Mouse (Mus musculus): ENCODE data around the gene D17H6S53E.

Gene D17H6S53E

DNA sequence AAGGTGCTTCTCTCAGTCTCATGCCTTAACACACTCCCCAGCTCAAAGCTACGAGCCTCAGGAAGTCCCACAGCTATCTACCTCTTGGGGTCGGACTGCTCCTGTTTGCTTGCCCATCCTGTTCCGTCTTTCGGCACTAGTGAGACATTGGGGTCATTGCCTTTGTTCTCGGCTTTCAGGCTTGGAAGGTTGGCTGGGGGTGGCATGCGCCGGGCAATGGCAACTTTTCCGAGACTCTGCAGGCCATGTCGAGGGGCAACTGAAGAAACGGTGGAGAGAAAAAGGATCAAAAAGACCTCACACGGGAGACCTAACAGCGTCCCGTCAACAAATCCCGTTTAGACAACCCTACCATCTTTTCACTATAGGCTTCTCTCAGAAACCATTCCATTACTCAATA, 35.9 kb downstream of the D17H6S53E start:
- DNase-seq (ENCODE audit: low spot score) = no peak

DNA sequence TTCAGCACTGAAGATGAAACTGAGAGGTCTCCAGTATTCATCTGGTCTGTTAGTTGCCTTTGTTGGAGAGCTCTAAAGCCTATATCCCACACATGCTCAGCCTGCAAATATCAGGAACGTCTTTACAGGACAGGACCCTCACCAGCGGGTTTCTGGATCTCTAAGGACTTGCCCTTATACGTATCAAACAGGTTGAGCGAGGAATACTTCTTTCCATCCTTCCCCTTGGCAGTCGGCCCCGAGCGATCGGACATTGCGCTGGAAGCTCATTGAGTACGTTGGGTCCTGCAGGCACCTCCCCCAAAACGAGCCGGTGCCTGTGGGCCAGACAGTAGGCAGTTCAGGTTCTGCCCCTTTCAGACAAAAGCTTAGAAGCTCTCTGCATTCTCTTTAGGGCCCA, 36.6 kb downstream of the D17H6S53E start:
- DNase-seq (ENCODE audit: low spot score) = no peak

- DNase-seq (ENCODE audit: low spot score) = no peak
Observed at GRCm38 (mm10) chr17:35163326-35164081, 37.3 kb downstream of the D17H6S53E start.

GRCm38 (mm10) chr17:35164218-35164567, 38.0 kb downstream of the D17H6S53E start:
- peak; percentile 32 for DNase-seq (ENCODE audit: low spot score)

DNA sequence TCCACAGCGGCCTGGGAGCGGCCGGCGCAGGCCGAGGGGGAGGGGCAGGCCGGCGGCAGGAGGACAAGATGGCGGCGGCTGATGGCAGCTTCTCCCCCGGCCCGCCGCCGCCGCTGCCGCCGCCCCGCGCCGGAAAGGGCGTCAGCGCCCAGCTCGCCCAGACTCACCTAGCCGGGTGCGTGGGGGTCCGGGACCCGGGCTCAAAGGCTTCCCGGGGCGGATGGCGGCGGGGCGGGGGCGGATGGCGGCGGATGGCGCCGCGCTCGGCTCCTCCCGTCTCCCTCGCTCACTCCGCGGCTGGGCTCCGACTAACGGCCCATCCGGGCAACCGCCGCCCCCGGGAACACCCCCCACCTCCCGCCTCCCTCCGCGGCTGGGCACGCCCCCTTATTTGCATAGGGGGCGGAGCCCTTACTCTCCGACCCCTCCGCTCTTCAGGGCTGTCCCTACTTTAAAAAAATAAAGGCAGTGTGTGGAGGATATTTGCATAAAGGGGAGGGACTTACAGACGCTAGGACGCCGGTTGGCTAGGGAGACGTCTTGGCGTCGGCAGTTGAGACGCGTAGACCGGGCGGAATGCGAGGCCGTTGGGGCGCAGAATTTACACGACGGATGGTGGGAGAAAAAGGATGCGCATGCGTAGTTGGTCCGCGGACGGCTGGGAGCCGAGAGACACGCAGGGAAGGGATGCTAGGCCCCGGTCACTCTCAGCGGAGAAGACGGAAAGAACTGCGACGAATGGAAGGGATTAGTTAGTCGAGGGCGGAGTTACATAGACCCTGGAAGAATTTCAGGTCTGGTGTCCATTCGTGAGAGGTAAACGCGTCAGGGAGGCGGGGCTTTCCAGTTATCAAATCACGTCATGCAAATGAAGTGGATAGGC, 38.6 kb downstream of the D17H6S53E start, which contains the start of gene Prrc2a:
Prrc2a (minus strand) TSS at position 330 of the 883 bp plus-strand sequence.
- peak; percentile 98 for DNase-seq (ENCODE audit: low spot score)

DNA sequence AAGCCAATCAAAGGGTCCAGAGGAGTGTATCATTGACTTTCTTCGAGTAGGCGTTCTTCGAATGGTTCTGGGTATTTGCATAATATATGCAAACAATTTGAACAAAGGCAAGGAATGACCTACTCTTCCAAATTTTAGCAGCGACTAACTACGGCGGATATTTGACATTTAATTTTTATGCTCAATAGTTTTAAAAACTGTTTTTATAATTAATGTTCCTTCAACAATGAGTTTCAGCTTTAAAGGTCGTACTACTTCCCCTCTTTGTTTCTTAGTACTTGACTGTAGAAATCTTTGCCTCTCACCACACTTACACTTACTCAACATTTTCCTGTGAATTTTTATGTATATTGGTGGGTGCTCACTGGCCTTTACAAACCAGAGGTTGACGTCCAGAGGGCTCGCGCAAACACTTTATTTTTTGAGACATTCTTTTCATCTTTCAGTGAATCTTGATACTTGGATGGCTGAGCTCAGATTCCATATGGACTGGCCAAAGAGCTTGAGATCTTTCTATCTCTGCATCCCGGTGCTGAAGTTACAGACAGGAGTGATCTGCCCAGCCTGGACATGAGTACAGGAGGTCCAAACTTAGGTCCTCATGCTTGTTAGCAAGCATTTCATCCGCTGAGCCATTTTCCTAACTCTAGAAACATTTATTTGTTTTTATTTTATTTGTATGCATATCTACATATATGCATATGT, 39.4 kb downstream of the D17H6S53E start:
- DNase-seq (ENCODE audit: low spot score) = no peak

DNA sequence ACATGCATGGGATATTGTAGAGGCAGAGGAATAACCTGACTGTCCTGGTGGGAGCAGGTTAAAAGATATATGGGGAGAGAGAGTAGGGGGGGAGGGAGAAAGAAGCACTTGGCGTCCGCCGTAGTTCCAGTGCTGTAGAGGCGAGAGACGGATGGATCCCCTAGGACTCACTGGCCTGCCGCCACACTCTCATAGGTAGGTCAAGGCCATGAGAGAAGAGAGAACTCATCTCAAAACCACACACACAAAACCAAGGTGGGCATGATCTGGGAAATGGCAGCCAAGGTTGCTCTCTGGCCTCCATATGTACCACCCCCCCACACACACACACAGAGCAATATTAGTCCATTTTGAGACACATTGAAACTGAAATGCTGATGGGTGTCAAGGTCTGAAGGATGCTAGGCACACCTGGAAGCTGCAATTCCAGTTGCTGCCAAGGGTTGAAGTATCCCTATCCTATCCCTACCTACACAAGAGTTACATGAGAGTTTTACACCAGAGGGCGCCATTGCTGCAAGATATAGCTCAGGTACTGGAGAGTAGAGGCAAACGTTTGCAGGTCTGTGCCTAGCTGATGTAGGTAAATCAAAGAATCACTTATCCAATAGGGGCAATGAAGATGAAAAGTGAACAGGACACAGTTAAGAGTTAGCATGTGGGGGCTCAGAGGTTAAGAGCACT, 40.3 kb downstream of the D17H6S53E start:
- peak; percentile 49 for DNase-seq (ENCODE audit: low spot score)

- no peak for DNase-seq (ENCODE audit: low spot score)
Observed at GRCm38 (mm10) chr17:35167794-35168193, 41.6 kb downstream of the D17H6S53E start.

- DNase-seq (ENCODE audit: low spot score) = no peak
Observed at GRCm38 (mm10) chr17:35168541-35169207, 42.5 kb downstream of the D17H6S53E start.

GRCm38 (mm10) chr17:35172445-35173234, 46.5 kb downstream of the D17H6S53E start:
- DNase-seq (ENCODE audit: low spot score) = no peak

DNA sequence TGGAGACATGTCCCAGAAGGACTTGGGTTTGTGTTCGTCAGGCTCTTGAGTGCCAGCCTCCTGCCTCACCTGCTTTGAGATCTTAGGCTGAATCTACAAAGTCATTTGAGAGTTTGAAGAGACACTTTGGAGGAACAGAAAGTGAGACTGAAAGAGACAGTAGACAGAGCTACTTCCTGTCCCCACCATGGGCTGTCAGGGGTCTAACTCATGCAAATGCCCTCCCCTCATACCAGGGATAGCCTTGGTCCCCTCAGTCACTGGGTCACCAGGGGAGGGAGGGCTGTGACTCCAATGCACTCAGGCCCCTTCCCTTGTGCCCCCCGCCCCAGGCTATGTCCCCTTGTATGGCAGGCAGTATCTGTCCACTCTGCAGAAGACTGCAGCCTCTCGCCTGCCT, 47.2 kb downstream of the D17H6S53E start:
- no peak for DNase-seq (ENCODE audit: low spot score)

GRCm38 (mm10) chr17:35174201-35174977, 48.2 kb downstream of the D17H6S53E start:
- DNase-seq (ENCODE audit: low spot score) = no peak

DNA sequence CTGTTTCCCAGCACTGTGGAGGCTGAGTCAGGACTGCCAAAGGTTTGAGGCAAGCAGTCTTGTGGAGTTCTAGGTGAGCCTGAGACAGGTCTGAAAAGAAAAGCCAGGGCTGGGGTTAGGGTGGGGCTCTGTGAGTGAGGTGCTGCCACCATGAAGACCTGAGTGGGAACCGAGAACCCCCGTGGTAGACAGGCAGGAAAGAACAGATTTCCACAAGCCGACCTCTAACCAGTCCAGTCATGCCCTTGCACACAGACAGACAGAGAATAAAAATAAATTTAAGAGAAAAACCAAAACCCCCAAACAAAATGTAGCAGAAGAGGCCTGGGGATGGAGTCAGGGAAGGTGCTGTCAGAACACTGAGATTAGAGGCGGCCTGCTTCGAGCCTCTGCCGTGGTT, 49.2 kb downstream of the D17H6S53E start:
- no peak for DNase-seq (ENCODE audit: low spot score)

DNA sequence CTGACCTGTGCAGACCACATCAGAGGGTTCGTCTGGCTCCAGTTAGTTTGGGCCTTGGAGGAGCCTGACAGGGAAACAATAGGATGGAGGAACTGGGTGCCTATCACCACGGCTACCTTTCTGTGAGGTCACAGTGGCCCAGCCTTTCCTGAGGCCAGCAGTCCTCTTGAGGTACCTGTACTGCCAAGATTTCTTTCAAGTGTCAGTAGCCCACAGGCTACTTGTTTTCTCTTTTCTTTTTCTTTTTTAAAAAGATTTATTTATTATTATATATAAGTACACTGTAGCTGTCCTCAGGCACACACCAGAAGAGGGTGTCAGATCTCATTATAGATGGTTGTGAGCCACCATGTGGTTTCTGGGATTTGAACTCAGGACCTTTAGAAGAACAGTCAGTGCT, 49.8 kb downstream of the D17H6S53E start, which contains the start of gene Aif1:
Aif1 (minus strand) TSS at position 101 of the 400 bp plus-strand sequence.
- no peak for DNase-seq (ENCODE audit: low spot score)

Measured in yolk sac, embryonic 10.5 days (tissue).